Mouse (Mus musculus) gastrocnemius, adult 18-20 months (tissue): Measurements from ENCODE around the gene Mageb16. TPM values are rescaled to one million over a fixed set of nuclear protein-coding genes. Genes with fewer than 3 reads are reported as not detected.
A peak's percentile ranks its signal among the peaks of the same experiment; 100 is the strongest.

Experiments used
- DNase-seq: peaks from one replicate; pipeline ENCODE4 v3.0.0; 2021; ENCODE audit warnings: low spot score
- long read RNA-seq, 2 experiments: library from polyadenylated mRNA; stranded (forward); transcript quantifications; one replicate each; pipeline ENCODE4 v2.0.0; 2021
- total RNA-seq, 2 experiments: library from RNA; stranded (reverse); gene quantifications; 2 replicates each; pipeline ENCODE4 v1.2.3; 2021

Mageb16 gene
- not detected for total RNA-seq
- long read RNA-seq, experiment 1 = 0 reads
- long read RNA-seq, experiment 2 = 0 reads

DNA sequence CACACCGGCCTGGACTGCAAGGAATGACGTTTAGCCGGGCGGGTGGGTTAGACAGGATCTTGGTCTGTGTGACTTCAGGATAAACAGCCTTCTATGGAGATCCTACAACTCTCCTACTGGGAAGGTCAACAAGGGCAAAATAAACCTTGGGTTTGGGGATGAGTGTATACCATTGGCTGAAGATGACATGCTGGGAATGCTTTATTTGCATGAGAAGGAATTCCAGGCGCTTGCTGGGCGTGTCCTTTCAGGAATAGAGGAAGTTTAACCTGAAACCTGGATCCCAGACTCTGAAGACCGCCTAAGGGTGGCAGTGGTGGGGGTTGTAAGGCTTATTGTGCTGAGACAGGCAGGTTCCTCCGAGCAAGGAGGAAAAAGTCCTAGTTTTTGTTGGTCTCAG lies at the start of gene Mageb16:
Gene Mageb16 (minus strand): TSS at position 25 of the 400 bp plus-strand sequence.
- no peak for DNase-seq

DNA sequence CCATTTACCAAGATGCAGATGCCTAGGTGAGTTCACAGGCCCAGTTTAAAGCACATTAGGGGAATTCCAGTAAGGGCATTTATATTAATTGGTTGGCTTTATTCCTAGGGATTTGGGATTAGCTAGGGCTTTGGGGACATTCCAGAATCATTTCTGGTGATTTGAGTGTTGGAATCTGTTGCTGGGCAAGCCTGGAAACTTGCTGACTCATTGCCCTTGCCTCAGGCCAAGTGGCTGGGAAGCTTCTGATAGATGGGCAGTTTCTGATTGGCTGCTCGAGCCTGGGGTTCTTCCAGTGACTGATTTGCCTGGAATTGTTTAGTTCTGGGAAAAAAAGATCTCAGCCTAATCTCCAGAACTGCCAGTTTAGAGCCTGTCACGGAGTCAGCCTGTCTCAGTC lies 20.1 kb downstream of the Mageb16 start:
- DNase-seq = peak; percentile 0

DNA sequence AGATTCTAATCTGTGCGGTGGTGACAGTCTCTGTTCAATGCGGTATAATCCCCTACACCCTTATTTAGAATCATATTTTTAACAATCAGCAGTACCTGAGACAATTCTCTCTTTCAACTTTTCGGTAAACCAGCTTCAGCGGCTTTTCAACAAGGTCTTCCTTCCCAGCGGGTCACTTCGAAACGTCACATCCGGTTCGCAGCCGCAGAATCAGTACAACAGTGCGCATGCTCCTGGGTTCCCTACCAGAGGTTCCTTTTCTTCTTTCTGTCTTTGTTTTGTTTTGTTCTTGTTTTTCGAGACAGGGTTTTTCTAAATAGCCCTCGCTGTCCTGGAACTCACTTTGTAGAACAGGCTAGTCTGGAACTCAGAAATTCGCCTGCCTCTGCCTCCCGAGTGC lies 35.8 kb downstream of the Mageb16 start:
- no peak for DNase-seq

DNA sequence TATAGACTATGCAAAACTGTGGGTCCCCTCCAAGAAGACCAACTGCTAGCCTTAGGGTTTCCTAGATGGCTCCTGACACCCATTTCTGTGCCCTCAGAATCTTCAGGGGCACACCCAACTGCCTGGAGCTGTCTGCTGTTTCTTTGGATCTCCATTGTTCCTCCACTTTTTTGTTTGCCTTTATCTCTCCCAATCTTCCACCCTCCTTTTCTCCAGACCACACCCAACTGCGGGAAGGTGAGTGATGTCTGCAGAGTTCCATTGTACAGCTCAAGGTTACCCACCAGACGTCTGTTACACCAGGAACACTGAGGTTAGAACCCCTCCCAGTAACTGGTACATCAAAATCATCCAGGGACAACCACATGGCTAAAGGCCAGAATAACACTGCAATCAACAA lies 64.8 kb downstream of the Mageb16 start:
- DNase-seq = no peak

Other genes starting within 250 kb of the Mageb16 start
- gene Gm7173, start 154.2 kb downstream of the Mageb16 start, total RNA-seq = not detected